8 mouse cellular contexts compared by ENCODE assay signal in the genomic region with DNA sequence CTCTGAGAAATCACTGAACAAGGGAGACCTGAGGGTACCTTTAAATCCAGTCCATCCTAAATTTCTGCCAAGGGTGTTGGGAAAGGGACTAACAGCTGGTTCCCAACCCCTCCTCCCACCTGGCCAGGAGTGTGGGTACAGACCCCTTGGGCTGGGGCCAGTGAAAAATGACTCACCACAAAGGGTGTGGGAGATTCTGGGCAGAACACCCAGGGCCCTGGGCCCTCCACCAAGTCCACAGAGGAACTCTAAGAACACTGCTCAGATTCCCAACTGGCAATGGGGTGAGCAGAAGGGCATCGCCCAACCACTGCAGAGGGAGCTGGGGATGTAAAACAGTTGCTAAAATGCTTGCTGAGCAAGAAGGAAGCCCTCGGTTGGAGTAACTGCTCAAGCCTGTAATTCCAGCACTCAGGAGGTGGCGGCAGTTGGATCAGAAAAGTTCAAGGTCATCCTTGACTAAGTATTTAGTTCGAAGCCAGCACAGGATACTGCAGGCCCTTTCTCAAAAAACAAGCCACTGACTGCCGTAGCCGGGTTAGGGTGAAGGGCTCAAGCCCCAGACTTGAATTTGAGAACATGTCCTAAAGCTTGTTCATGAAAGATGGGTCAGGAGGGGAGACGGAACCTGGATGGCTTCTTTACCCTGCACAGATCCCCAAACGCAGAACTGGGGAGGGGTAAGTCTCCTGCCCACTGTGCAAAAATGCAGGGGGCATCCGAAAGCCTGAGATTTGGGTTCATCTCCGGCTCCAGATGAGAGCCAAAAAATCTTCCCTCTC. TPM values are rescaled to one million over a fixed set of nuclear protein-coding genes. Genes with fewer than 3 reads are reported as not detected.
DNase-seq lines count a peak whose midpoint lies in the region; ATAC-seq and TF ChIP-seq lines count a peak whose summit lies in the region.

No protein-coding gene starts in this region.

- no peak for DNase-seq in kidney, adult 9 months
- DNase-seq in ES-CJ7 (ENCODE audit: low read depth, low spot score): peak; percentile 48
- no peak for DNase-seq in liver, postnatal 0 days
- peak; percentile 52 for DNase-seq in thymus, postnatal 4 days
- DNase-seq in frontal cortex, postnatal 25 days (ENCODE audit: low spot score in 2 of 2): no peak

- H3K36me3 ChIP-seq in kidney, embryonic 15.5 days: no peaks in the 10 kb centered on the region
- no peaks in the 10 kb centered on the region for H3K36me3 ChIP-seq in embryonic facial prominence, embryonic 13.5 days
- no peaks in the 10 kb centered on the region for H3K36me3 ChIP-seq in heart, embryonic 16.5 days (ENCODE audit: control insufficient read depth, insufficient read depth)
- no peaks in the 10 kb centered on the region for H3K36me3 ChIP-seq in liver, postnatal 0 days (replicated peaks; ENCODE audit: insufficient read depth, low read length)

- WGBS in kidney, embryonic 15.5 days: 15% methylated on average over 10 of the region's 10 CpGs
- WGBS in embryonic facial prominence, embryonic 13.5 days: 14% methylated on average over 10 of the region's 10 CpGs
- WGBS in heart, embryonic 16.5 days: 19% methylated on average over 10 of the region's 10 CpGs
- 31% methylated on average over 10 of the region's 10 CpGs for WGBS in liver, postnatal 0 days (ENCODE audit: insufficient replicate concordance)

- no peaks in the 10 kb centered on the region for H3K27me3 ChIP-seq in kidney, embryonic 15.5 days
- no peaks in the 10 kb centered on the region for H3K27me3 ChIP-seq in embryonic facial prominence, embryonic 13.5 days
- no peaks in the 10 kb centered on the region for H3K27me3 ChIP-seq in heart, embryonic 16.5 days (ENCODE audit: control insufficient read depth, insufficient read depth, low read length)
- no peaks in the 10 kb centered on the region for H3K27me3 ChIP-seq in liver, postnatal 0 days (ENCODE audit: insufficient read depth, low read length)

- H3K4me3 ChIP-seq in kidney, embryonic 15.5 days (replicated peaks): peak overlapping the region; percentile 88
- peak overlapping the region; percentile 91 for H3K4me3 ChIP-seq in embryonic facial prominence, embryonic 13.5 days
- H3K4me3 ChIP-seq in heart, embryonic 16.5 days (ENCODE audit: low read length): peak overlapping the region; percentile 93
- H3K4me3 ChIP-seq in liver, postnatal 0 days (ENCODE audit: low read depth, low read length): peak overlapping the region; percentile 89

- no peaks in the 10 kb centered on the region for H3K9me3 ChIP-seq in kidney, embryonic 15.5 days (replicated peaks)
- H3K9me3 ChIP-seq in embryonic facial prominence, embryonic 13.5 days: no peaks in the 10 kb centered on the region
- no peaks in the 10 kb centered on the region for H3K9me3 ChIP-seq in heart, embryonic 16.5 days (replicated peaks; ENCODE audit: control insufficient read depth, low read length)
- no peaks in the 10 kb centered on the region for H3K9me3 ChIP-seq in liver, postnatal 0 days (ENCODE audit: low read length)

- peak overlapping the region; percentile 46 for H3K9ac ChIP-seq in kidney, embryonic 15.5 days
- peak overlapping the region; percentile 71 for H3K9ac ChIP-seq in embryonic facial prominence, embryonic 13.5 days
- peak overlapping the region; percentile 73 for H3K9ac ChIP-seq in heart, embryonic 16.5 days (ENCODE audit: low read length)
- H3K9ac ChIP-seq in liver, postnatal 0 days (replicated peaks): peak overlapping the region; percentile 93

- peaks cover 67% of the 10 kb centered on the region for H3K4me1 ChIP-seq in kidney, embryonic 15.5 days
- H3K4me1 ChIP-seq in embryonic facial prominence, embryonic 13.5 days: peaks cover 65% of the 10 kb centered on the region
- peaks cover 42% of the 10 kb centered on the region for H3K4me1 ChIP-seq in heart, embryonic 16.5 days (ENCODE audit: control insufficient read depth, insufficient read depth, low read length)
- peaks cover 62% of the 10 kb centered on the region for H3K4me1 ChIP-seq in liver, postnatal 0 days (ENCODE audit: insufficient read depth)

- ATAC-seq in kidney, embryonic 15.5 days (replicated peaks; ENCODE audit: low FRiP score): no peak
- ATAC-seq in embryonic facial prominence, embryonic 13.5 days (ENCODE audit: insufficient number of reproducible peaks, insufficient read depth, low FRiP score, low TSS enrichment, low read depth): no peak
- no peak for ATAC-seq in heart, embryonic 16.5 days (replicated peaks; ENCODE audit: extremely low read depth, insufficient read depth, low FRiP score)
- ATAC-seq in liver, postnatal 0 days: no peak

- peak overlapping the region; percentile 98 for H3K4me2 ChIP-seq in kidney, embryonic 15.5 days
- H3K4me2 ChIP-seq in embryonic facial prominence, embryonic 13.5 days: peak overlapping the region; percentile 99
- H3K4me2 ChIP-seq in heart, embryonic 16.5 days (ENCODE audit: low read depth, low read length): peak overlapping the region; percentile 98
- H3K4me2 ChIP-seq in liver, postnatal 0 days (ENCODE audit: low read depth, low read length): peak overlapping the region; percentile 88

- H3K27ac ChIP-seq in kidney, embryonic 15.5 days: peak overlapping the region; percentile 96
- peak overlapping the region; percentile 96 for H3K27ac ChIP-seq in embryonic facial prominence, embryonic 13.5 days
- H3K27ac ChIP-seq in heart, embryonic 16.5 days (ENCODE audit: low read length): peak overlapping the region; percentile 94
- H3K27ac ChIP-seq in liver, postnatal 0 days (ENCODE audit: low read depth): peak overlapping the region; percentile 83

- TF ChIP-seq CTCF in liver, postnatal 0 days (IDR thresholded peaks at IDR 0.05; ENCODE audit: low read depth): no peak

- no peak for TF ChIP-seq EP300 in liver, postnatal 0 days (IDR thresholded peaks at IDR 0.05; ENCODE audit: low read depth)

RNA-seq across cellular contexts. Expression of a gene that starts 1.9 kb away (rescaled TPM):
- polyA plus RNA-seq in kidney, embryonic 15.5 days (2015; fragmentation: Nextera tagmentation; extraction: Ambion mirVana): 10.0 and 10.6 TPM in 2 replicates
- 13.2 and 13.5 TPM in 2 replicates for polyA plus RNA-seq in embryonic facial prominence, embryonic 13.5 days (2015; fragmentation: Nextera tagmentation; extraction: Ambion mirVana)
- 5.8 and 6.4 TPM in 2 replicates for polyA plus RNA-seq in heart, embryonic 16.5 days (2015; fragmentation: Nextera tagmentation; extraction: Ambion mirVana)
- 5.7 and 6.1 TPM in 2 replicates for polyA plus RNA-seq in liver, postnatal 0 days (2015; fragmentation: Nextera tagmentation; extraction: Ambion mirVana)

RNA-seq across cellular contexts. Expression of a gene that starts 12.8 kb away (rescaled TPM):
- 1.2 and 1.7 TPM in 2 replicates for polyA plus RNA-seq in kidney, embryonic 15.5 days (2015; fragmentation: Nextera tagmentation; extraction: Ambion mirVana)
- polyA plus RNA-seq in embryonic facial prominence, embryonic 13.5 days (2015; fragmentation: Nextera tagmentation; extraction: Ambion mirVana): 1.1 and 1.5 TPM in 2 replicates
- 27.9 and 29.4 TPM in 2 replicates for polyA plus RNA-seq in heart, embryonic 16.5 days (2015; fragmentation: Nextera tagmentation; extraction: Ambion mirVana)
- polyA plus RNA-seq in liver, postnatal 0 days (2015; fragmentation: Nextera tagmentation; extraction: Ambion mirVana): 0.13 and 0.96 TPM in 2 replicates

RNA-seq across cellular contexts. Expression of a gene that starts 20.7 kb away (rescaled TPM):
- polyA plus RNA-seq in kidney, embryonic 15.5 days (2015; fragmentation: Nextera tagmentation; extraction: Ambion mirVana): 16.9 and 21.2 TPM in 2 replicates
- 36.2 and 36.8 TPM in 2 replicates for polyA plus RNA-seq in embryonic facial prominence, embryonic 13.5 days (2015; fragmentation: Nextera tagmentation; extraction: Ambion mirVana)
- polyA plus RNA-seq in heart, embryonic 16.5 days (2015; fragmentation: Nextera tagmentation; extraction: Ambion mirVana): 8.6 and 9.0 TPM in 2 replicates
- 14.5 and 16.1 TPM in 2 replicates for polyA plus RNA-seq in liver, postnatal 0 days (2015; fragmentation: Nextera tagmentation; extraction: Ambion mirVana)

RNA-seq across cellular contexts. Expression of a gene that starts 21.6 kb away (rescaled TPM):
- polyA plus RNA-seq in kidney, embryonic 15.5 days (2015; fragmentation: Nextera tagmentation; extraction: Ambion mirVana): not detected in 2 replicates
- not detected in 2 replicates for polyA plus RNA-seq in embryonic facial prominence, embryonic 13.5 days (2015; fragmentation: Nextera tagmentation; extraction: Ambion mirVana)
- 0.33 TPM in 1 of 2 replicates, not detected in the other for polyA plus RNA-seq in heart, embryonic 16.5 days (2015; fragmentation: Nextera tagmentation; extraction: Ambion mirVana)
- polyA plus RNA-seq in liver, postnatal 0 days (2015; fragmentation: Nextera tagmentation; extraction: Ambion mirVana): not detected in 2 replicates

RNA-seq across cellular contexts. Expression of a gene that starts 52.2 kb away (rescaled TPM):
- polyA plus RNA-seq in kidney, embryonic 15.5 days (2015; fragmentation: Nextera tagmentation; extraction: Ambion mirVana): 49.4 and 56.2 TPM in 2 replicates
- 33.2 and 33.7 TPM in 2 replicates for polyA plus RNA-seq in embryonic facial prominence, embryonic 13.5 days (2015; fragmentation: Nextera tagmentation; extraction: Ambion mirVana)
- 141 and 148 TPM in 2 replicates for polyA plus RNA-seq in heart, embryonic 16.5 days (2015; fragmentation: Nextera tagmentation; extraction: Ambion mirVana)
- polyA plus RNA-seq in liver, postnatal 0 days (2015; fragmentation: Nextera tagmentation; extraction: Ambion mirVana): 16.2 and 17.3 TPM in 2 replicates

Comparison
In these comparisons a context has a peak if more than half of its experiments do, and no peak if none do; other contexts are left out.
1. DNase-seq: peak in ES-CJ7 (single experiment) and thymus, postnatal 4 days (single experiment); none in kidney, adult 9 months (single experiment), liver, postnatal 0 days (single experiment) and frontal cortex, postnatal 25 days (0 of 2).
2. RNA of a gene that starts 12.8 kb away (polyA plus RNA-seq): 27.9 to 29.4 TPM in heart, embryonic 16.5 days; 1.2 to 1.7 TPM in kidney, embryonic 15.5 days, 1.1 to 1.5 TPM in embryonic facial prominence, embryonic 13.5 days and 0.13 to 0.96 TPM in liver, postnatal 0 days; every median in the first group is over 10 times any median in the second.
3. Peak in every context shown above with its lines, with median percentiles within 50 percentile points of each other: H3K27ac ChIP-seq, H3K4me2 ChIP-seq, H3K4me3 ChIP-seq and H3K9ac ChIP-seq.